ENCODE assay signal across 22 mouse cellular contexts in genomic region chr15:27676211-27676610, GRCm38 (mm10). TPM values are rescaled to one million over a fixed set of nuclear protein-coding genes. Genes with fewer than 3 reads are reported as not detected.
DNase-seq lines count a peak whose midpoint lies in the region; ATAC-seq and TF ChIP-seq lines count a peak whose summit lies in the region.
"Had no signal": no experiment of that assay in that cellular context is flagged by ENCODE, and none has a peak within 500 bp of the region (broad histone marks: within the 10 kb centered on the region; RNA-seq: fewer than 3 reads in every experiment).

No protein-coding gene starts in this region.

- no peak for TF ChIP-seq POLR2A in spleen, adult 2 months (IDR thresholded peaks at IDR 0.05; ENCODE audit: low read depth, low read length)

- no peak overlapping the region for H3K27ac ChIP-seq in forebrain, embryonic 11.5 days (ENCODE audit: low read depth, low read length)
- no peak overlapping the region for H3K27ac ChIP-seq in forebrain, embryonic 16.5 days (ENCODE audit: low read length)
- H3K27ac ChIP-seq in lung, postnatal 0 days (ENCODE audit: low read length) = peak overlapping the region; percentile 14; the same call in 1 of the 2 replicates
- peak overlapping the region; percentile 6 for H3K27ac ChIP-seq in spleen, adult 2 months (ENCODE audit: insufficient read depth, low read length)
- H3K27ac ChIP-seq: heart, adult 2 months; hindbrain, embryonic 14.5 days; limb, embryonic 15.5 days; liver, embryonic 14.5 days; lung, embryonic 15.5 days had no signal

- no peaks in the 10 kb centered on the region; the same call in 1 of the 2 replicates for H3K27me3 ChIP-seq in forebrain, embryonic 11.5 days (ENCODE audit: control insufficient read depth, insufficient read depth, low read length)
- no peaks in the 10 kb centered on the region for H3K27me3 ChIP-seq in forebrain, embryonic 16.5 days (replicated peaks; ENCODE audit: control insufficient read depth, insufficient read depth, low read length)
- H3K27me3 ChIP-seq in lung, postnatal 0 days (replicated peaks; ENCODE audit: insufficient read depth, low read length) = no peaks in the 10 kb centered on the region
- H3K27me3 ChIP-seq in spleen, adult 2 months (ENCODE audit: control insufficient read depth, insufficient read depth, low read length) = no peaks in the 10 kb centered on the region
- H3K27me3 ChIP-seq: limb, embryonic 15.5 days; lung, embryonic 15.5 days had no signal

- H3K4me1 ChIP-seq in forebrain, embryonic 11.5 days (replicated peaks; ENCODE audit: control insufficient read depth, insufficient read depth, low read length) = peaks cover 6% of the 10 kb centered on the region; the same call in 1 of the 2 replicates
- no peaks in the 10 kb centered on the region for H3K4me1 ChIP-seq in forebrain, embryonic 16.5 days (replicated peaks; ENCODE audit: control insufficient read depth, insufficient read depth, low read length)
- H3K4me1 ChIP-seq in lung, postnatal 0 days (ENCODE audit: insufficient read depth, low read depth, low read length) = peaks cover 10% of the 10 kb centered on the region; the same call in 1 of the 2 replicates
- peaks cover 17% of the 10 kb centered on the region for H3K4me1 ChIP-seq in spleen, adult 2 months (ENCODE audit: control insufficient read depth, insufficient read depth, insufficient read length)

- no peak for ATAC-seq in forebrain, embryonic 11.5 days (replicated peaks; ENCODE audit: low FRiP score)
- no peak for ATAC-seq in forebrain, embryonic 16.5 days
- no peak for ATAC-seq in lung, postnatal 0 days
- ATAC-seq: activated CD4-positive, CD25-positive, alpha-beta regulatory T cell, adult 4 months; inflammation-experienced regulatory T-cells, adult 6 months; midbrain, embryonic 16.5 days had no signal

- peak overlapping the region; percentile 12; the same call in 1 of the 2 replicates for H3K9ac ChIP-seq in forebrain, embryonic 11.5 days (ENCODE audit: low read length)
- H3K9ac ChIP-seq in forebrain, embryonic 16.5 days (replicated peaks; ENCODE audit: low read depth, low read length) = no peak overlapping the region
- no peak overlapping the region for H3K9ac ChIP-seq in lung, postnatal 0 days (replicated peaks; ENCODE audit: low read depth)
- H3K9ac ChIP-seq: hindbrain, embryonic 14.5 days; limb, embryonic 15.5 days; liver, embryonic 14.5 days; lung, embryonic 15.5 days had no signal

- 44% methylated on average over 9 of the region's 9 CpGs for WGBS in forebrain, embryonic 11.5 days
- 42% methylated on average over 9 of the region's 9 CpGs for WGBS in forebrain, embryonic 16.5 days
- 54% methylated on average over 9 of the region's 9 CpGs for WGBS in lung, postnatal 0 days
- 62% methylated on average over 9 of the region's 9 CpGs for WGBS in spleen, adult 2 months

- no peak overlapping the region for H3K4me3 ChIP-seq in forebrain, embryonic 11.5 days (ENCODE audit: low read depth, low read length)
- H3K4me3 ChIP-seq in forebrain, embryonic 16.5 days (replicated peaks; ENCODE audit: low read length) = no peak overlapping the region
- no peak overlapping the region for H3K4me3 ChIP-seq in lung, postnatal 0 days (ENCODE audit: low read depth, low read length)
- H3K4me3 ChIP-seq in spleen, adult 2 months (ENCODE audit: extremely low read depth, insufficient read depth, insufficient read length) = no peak overlapping the region
- H3K4me3 ChIP-seq: heart, adult 2 months; limb, embryonic 15.5 days; lung, embryonic 15.5 days had no signal

- no peak for TF ChIP-seq CTCF in lung, postnatal 0 days (IDR thresholded peaks at IDR 0.05)
- no peak for TF ChIP-seq CTCF in spleen, adult 2 months (IDR thresholded peaks at IDR 0.05; ENCODE audit: extremely low read depth, insufficient read depth, insufficient read length, insufficient replicate concordance)

- no peak for TF ChIP-seq EP300 in lung, postnatal 0 days (IDR thresholded peaks at IDR 0.05)

- no peaks in the 10 kb centered on the region for H3K9me3 ChIP-seq in forebrain, embryonic 11.5 days (ENCODE audit: control insufficient read depth, low read length)
- no peaks in the 10 kb centered on the region for H3K9me3 ChIP-seq in forebrain, embryonic 16.5 days (ENCODE audit: control insufficient read depth, low read length)
- no peaks in the 10 kb centered on the region for H3K9me3 ChIP-seq in lung, postnatal 0 days (ENCODE audit: low read length)
- H3K9me3 ChIP-seq: limb, embryonic 15.5 days; lung, embryonic 15.5 days had no signal

- no peak overlapping the region for H3K4me2 ChIP-seq in forebrain, embryonic 11.5 days (ENCODE audit: low read depth, low read length, severe bottlenecking)
- no peak overlapping the region for H3K4me2 ChIP-seq in forebrain, embryonic 16.5 days (ENCODE audit: low read length)
- H3K4me2 ChIP-seq in lung, postnatal 0 days (replicated peaks; ENCODE audit: low read depth, low read length) = no peak overlapping the region
- H3K4me2 ChIP-seq: hindbrain, embryonic 14.5 days; limb, embryonic 15.5 days; lung, embryonic 15.5 days had no signal

- no peaks in the 10 kb centered on the region for H3K36me3 ChIP-seq in forebrain, embryonic 11.5 days (ENCODE audit: control insufficient read depth, insufficient read depth, low read length)
- no peaks in the 10 kb centered on the region for H3K36me3 ChIP-seq in forebrain, embryonic 16.5 days (ENCODE audit: control insufficient read depth, insufficient read depth)
- H3K36me3 ChIP-seq in lung, postnatal 0 days (ENCODE audit: insufficient read depth, low read length) = no peaks in the 10 kb centered on the region
- H3K36me3 ChIP-seq in spleen, adult 2 months (ENCODE audit: control insufficient read depth, insufficient read depth, low read length) = peaks cover 3% of the 10 kb centered on the region
- H3K36me3 ChIP-seq: limb, embryonic 15.5 days; lung, embryonic 15.5 days had no signal

- no peak for DNase-seq in forebrain, embryonic 11.5 days (ENCODE audit: low spot score)
- no peak for DNase-seq in lung, postnatal 0 days (ENCODE audit: low spot score)
- no peak for DNase-seq in lung, adult 18-20 months
- DNase-seq in spleen, adult 2 months (ENCODE audit: low read depth in 1 of 2, low spot score in 2 of 2) = no peak
- DNase-seq in spleen, adult 18-20 months = no peak
- no peak for DNase-seq in frontal cortex, adult 2 months (ENCODE audit: extremely low spot score in 1 of 2, low spot score in 1 of 2)
- DNase-seq: adrenal gland, adult 8-10 months; cerebellum, adult 2 months; cerebellum, postnatal 25 days; gastrocnemius, postnatal 14 days; heart, adult 2 months; kidney, adult 18-20 months; left cerebral cortex, postnatal 4 days; lung, postnatal 4 days had no signal

RNA-seq across cellular contexts. Expression of gene Otulinl, which starts 5.2 kb away (rescaled TPM):
- polyA plus RNA-seq in forebrain, embryonic 11.5 days (2014; fragmentation: Nextera tagmentation; extraction: Ambion mirVana) = 9.2 and 9.4 TPM in 2 replicates
- 13.6 and 15.3 TPM in 2 replicates for polyA plus RNA-seq in forebrain, embryonic 16.5 days (2015; fragmentation: Nextera tagmentation; extraction: Ambion mirVana)
- polyA plus RNA-seq in lung, postnatal 0 days (2015; fragmentation: Nextera tagmentation; extraction: Ambion mirVana) = 38.9 and 58.5 TPM in 2 replicates
- polyA plus RNA-seq in spleen, adult 2 months (2012; rRNA removed) = 15.2 and 16.0 TPM in 2 replicates
- polyA plus RNA-seq in frontal cortex, adult 2 months (2012; rRNA removed) = 18.3 and 21.0 TPM in 2 replicates

RNA-seq across cellular contexts. Expression of gene Otulin, which starts 45.7 kb away (rescaled TPM):
- 35.7 and 44.0 TPM in 2 replicates for polyA plus RNA-seq in forebrain, embryonic 11.5 days (2014; fragmentation: Nextera tagmentation; extraction: Ambion mirVana)
- polyA plus RNA-seq in forebrain, embryonic 16.5 days (2015; fragmentation: Nextera tagmentation; extraction: Ambion mirVana) = 27.9 and 28.0 TPM in 2 replicates
- 26.2 and 29.4 TPM in 2 replicates for polyA plus RNA-seq in lung, postnatal 0 days (2015; fragmentation: Nextera tagmentation; extraction: Ambion mirVana)
- 53.1 and 69.6 TPM in 2 replicates for polyA plus RNA-seq in spleen, adult 2 months (2012; rRNA removed)
- polyA plus RNA-seq in frontal cortex, adult 2 months (2012; rRNA removed) = 23.6 and 25.4 TPM in 2 replicates

Comparison
In these comparisons a context has a peak if more than half of its experiments do, and no peak if none do; other contexts are left out.
1. H3K27ac ChIP-seq: peak in lung, postnatal 0 days (single experiment) and spleen, adult 2 months (single experiment); none in forebrain, embryonic 11.5 days (single experiment) and forebrain, embryonic 16.5 days (single experiment).